Mouse (Mus musculus) testis, adult 2 months (tissue): ENCODE data around the gene Zc3h12d. TPM values are rescaled to one million over a fixed set of nuclear protein-coding genes. Genes with fewer than 3 reads are reported as not detected.

Experiments
- H3K27ac ChIP-seq: fragments of 200-500 bp; 2 replicates; pipeline ENCODE4 v1.5.1; 2012; ENCODE audit warnings: low read depth, low read length; ENCODE audit not compliant: control insufficient read depth, insufficient read depth
- H3K27me3 ChIP-seq: fragments of 200-500 bp; 2 replicates; pipeline ENCODE4 v1.6.1; 2012; ENCODE audit warnings: mild to moderate bottlenecking, low read length, moderate library complexity; ENCODE audit not compliant: control insufficient read depth, insufficient read depth
- H3K36me3 ChIP-seq: fragments of 200-500 bp; 2 replicates; pipeline ENCODE4 v1.6.1; 2012; ENCODE audit warnings: mild to moderate bottlenecking, low read length; ENCODE audit not compliant: control insufficient read depth, insufficient read depth
- H3K4me1 ChIP-seq: fragments of 200-500 bp; 2 replicates; pipeline ENCODE4 v1.6.1; 2012; ENCODE audit warnings: low read length; ENCODE audit not compliant: control insufficient read depth, insufficient read depth
- H3K4me3 ChIP-seq: fragments of 200-500 bp; 2 replicates; pipeline ENCODE4 v1.5.1; 2012; ENCODE audit warnings: low read depth, mild to moderate bottlenecking, low read length, moderate library complexity, mixed read lengths; ENCODE audit not compliant: control insufficient read depth
- CTCF ChIP-seq: fragments of 200-500 bp; IDR thresholded peaks from 2 replicates; pipeline ENCODE4 v1.5.1; 2012; ENCODE audit warnings: low read depth, mild to moderate bottlenecking, inconsistent platforms, low read length, moderate library complexity; ENCODE audit not compliant: control insufficient read depth, insufficient read depth, insufficient replicate concordance
- POLR2A ChIP-seq: fragments of 200-500 bp; IDR thresholded peaks from 2 replicates; pipeline ENCODE4 v1.6.1; 2012; ENCODE audit warnings: low read depth, mild to moderate bottlenecking, inconsistent platforms, low read length, moderate library complexity; ENCODE audit not compliant: control insufficient read depth
- polyA plus RNA-seq: library from polyadenylated mRNA; depleted of rRNA; stranded (reverse); fragments of >200 nt; gene quantifications from 2 replicates; pipeline ENCODE4 v1.2.3, GENCODE M21; 2012

Zc3h12d gene
- polyA plus RNA-seq, 1 experiment: 0.17 TPM

GRCm38 (mm10) chr10:7838874-7839421, 6.7 kb downstream of the Zc3h12d start:
- Histone ChIP-seq H3K27ac (no peak overlapping the region), H3K4me1 (peaks cover 13% of the 10 kb centered on the region), H3K36me3 (no peaks in the 10 kb centered on the region), H3K4me3 (no peak overlapping the region), H3K27me3 (no peaks in the 10 kb centered on the region)
- TF ChIP-seq CTCF: no peak
- TF ChIP-seq POLR2A: no peak

DNA sequence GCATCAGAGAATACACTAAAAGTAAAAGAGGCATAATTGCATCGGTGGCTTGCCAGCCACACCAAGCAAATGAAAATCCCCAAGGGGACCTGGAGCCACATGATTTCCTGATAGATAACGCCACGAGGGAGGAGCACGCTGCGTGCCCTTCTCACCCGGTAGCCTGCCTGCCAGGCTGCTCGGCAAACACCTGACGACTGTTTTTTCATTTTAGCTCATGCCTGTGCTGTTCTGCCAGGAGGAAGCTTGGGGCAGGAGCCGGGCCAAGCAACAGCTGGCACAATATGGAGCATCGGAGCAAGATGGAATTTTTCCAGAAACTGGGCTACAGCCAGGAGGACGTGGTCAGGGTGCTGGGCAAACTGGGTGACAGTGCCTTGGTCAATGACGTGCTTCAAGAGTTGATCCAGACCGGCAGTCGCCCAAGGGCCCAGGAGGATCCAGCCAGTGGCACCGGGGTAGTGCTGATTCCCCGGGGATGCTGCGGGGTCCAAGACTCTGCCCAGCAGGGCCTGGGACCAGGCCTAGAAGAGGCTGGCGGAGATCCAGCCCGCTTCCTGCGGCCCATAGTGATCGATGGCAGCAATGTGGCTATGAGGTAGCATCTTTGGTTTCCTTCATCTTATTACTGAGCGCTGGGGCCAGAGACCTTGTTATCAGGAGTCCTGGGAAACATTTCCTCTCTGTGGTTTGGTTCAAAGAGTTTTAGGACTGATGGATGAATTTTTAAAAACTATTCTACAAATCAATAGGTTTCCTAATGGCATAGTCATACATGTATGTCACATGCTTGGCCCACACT, 7.5 kb downstream of the Zc3h12d start:
- TF ChIP-seq POLR2A (no peak), CTCF (no peak)
- Histone ChIP-seq H3K27ac (no peak overlapping the region), H3K36me3 (no peaks in the 10 kb centered on the region), H3K27me3 (no peaks in the 10 kb centered on the region), H3K4me3 (no peak overlapping the region), H3K4me1 (peaks cover 13% of the 10 kb centered on the region)

- no peak overlapping the region for H3K27ac ChIP-seq
- peaks cover 13% of the 10 kb centered on the region for H3K4me1 ChIP-seq
- H3K36me3 ChIP-seq: no peaks in the 10 kb centered on the region
- H3K27me3 ChIP-seq: no peaks in the 10 kb centered on the region
- no peak overlapping the region for H3K4me3 ChIP-seq
- TF ChIP-seq CTCF (no peak), POLR2A (no peak)
Observed at GRCm38 (mm10) chr10:7840353-7840733, 8.1 kb downstream of the Zc3h12d start.

DNA sequence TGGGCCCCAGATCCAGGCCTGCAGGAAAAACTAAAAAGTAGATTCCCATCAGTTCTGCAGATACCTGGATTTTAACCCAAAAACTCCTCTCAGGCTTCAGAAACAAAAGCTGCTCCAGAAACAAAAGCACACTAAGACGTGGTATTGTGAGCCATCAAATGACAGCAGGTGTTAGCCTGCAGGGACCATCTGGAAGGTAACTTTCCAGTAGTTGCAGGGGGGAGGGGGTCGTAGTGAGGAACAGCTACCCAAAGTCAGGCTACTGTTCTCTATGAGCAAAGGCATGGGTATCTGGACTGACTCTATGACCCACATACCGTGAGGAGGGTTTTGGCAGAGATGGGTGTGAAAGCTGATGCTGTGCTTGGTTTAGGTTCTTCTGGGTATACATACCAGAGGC, 8.5 kb downstream of the Zc3h12d start:
- peaks cover 13% of the 10 kb centered on the region for H3K4me1 ChIP-seq
- no peaks in the 10 kb centered on the region for H3K27me3 ChIP-seq
- no peak for TF ChIP-seq CTCF
- TF ChIP-seq POLR2A: no peak
- no peak overlapping the region for H3K27ac ChIP-seq
- H3K4me3 ChIP-seq: no peak overlapping the region
- no peaks in the 10 kb centered on the region for H3K36me3 ChIP-seq

GRCm38 (mm10) chr10:7841571-7842080, 9.4 kb downstream of the Zc3h12d start:
- no peak overlapping the region for H3K4me3 ChIP-seq
- no peak for TF ChIP-seq CTCF
- peaks cover 13% of the 10 kb centered on the region for H3K4me1 ChIP-seq
- no peaks in the 10 kb centered on the region for H3K36me3 ChIP-seq
- no peak overlapping the region for H3K27ac ChIP-seq
- H3K27me3 ChIP-seq: no peaks in the 10 kb centered on the region

GRCm38 (mm10) chr10:7843181-7843580, 10.9 kb downstream of the Zc3h12d start:
- Histone ChIP-seq H3K4me3 (no peak overlapping the region), H3K4me1 (peaks cover 13% of the 10 kb centered on the region), H3K36me3 (no peaks in the 10 kb centered on the region), H3K27me3 (no peaks in the 10 kb centered on the region), H3K27ac (no peak overlapping the region)
- TF ChIP-seq POLR2A (no peak), CTCF (no peak)

GRCm38 (mm10) chr10:7844161-7844560, 11.9 kb downstream of the Zc3h12d start:
- Histone ChIP-seq H3K27ac (no peak overlapping the region), H3K36me3 (no peaks in the 10 kb centered on the region), H3K27me3 (no peaks in the 10 kb centered on the region), H3K4me3 (no peak overlapping the region), H3K4me1 (peaks cover 13% of the 10 kb centered on the region)
- TF ChIP-seq POLR2A (no peak), CTCF (no peak)
